Mouse (Mus musculus): ENCODE measurements around the gene Ankrd61. TPM values are rescaled to one million over a fixed set of nuclear protein-coding genes. Genes with fewer than 3 reads are reported as not detected.

The Ankrd61 gene
- polyA plus RNA-seq (2014; fragmentation: Illumina TruSeq; extraction: RNeasy Lipid Tissue Mini Kit (QIAGEN cat#74804); ENCODE audit: low replicate concordance): not detected

DNA sequence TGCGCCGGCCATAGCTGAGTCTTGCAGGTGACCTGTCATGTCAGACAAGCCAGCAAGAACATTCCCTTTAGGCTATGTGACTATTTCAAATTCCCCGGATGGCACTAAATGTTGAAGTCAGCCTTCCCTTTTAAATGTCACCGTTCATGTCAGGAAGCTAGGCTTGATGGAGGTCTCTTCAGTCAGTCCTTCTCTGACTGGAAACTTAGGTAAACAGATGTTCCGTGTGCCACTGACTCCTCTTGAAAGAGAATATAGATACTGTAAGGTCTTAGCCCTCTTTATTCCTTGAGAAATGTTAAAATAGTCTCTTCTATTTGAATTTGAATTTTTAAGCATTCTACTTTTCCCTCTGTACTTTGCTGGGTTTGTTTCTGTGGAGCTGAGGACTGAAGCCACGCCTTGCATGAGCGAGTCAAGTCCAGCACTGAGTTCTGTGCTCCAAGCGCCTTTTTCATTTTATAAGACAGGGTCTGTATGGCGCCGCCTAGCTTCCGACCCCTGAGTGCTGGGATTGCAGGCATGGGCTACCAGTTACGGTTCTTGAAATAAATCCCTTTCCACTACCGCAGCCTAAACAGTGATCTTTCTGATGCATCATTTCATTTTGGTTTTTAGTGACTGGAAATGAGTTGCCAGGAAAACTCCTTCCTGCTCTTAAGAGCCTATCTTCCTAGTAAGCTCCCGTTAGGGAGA is at the start of gene Ankrd61:
TSS of gene Ankrd61 (minus strand) at position 51 of the 696 bp plus-strand sequence.

DNA sequence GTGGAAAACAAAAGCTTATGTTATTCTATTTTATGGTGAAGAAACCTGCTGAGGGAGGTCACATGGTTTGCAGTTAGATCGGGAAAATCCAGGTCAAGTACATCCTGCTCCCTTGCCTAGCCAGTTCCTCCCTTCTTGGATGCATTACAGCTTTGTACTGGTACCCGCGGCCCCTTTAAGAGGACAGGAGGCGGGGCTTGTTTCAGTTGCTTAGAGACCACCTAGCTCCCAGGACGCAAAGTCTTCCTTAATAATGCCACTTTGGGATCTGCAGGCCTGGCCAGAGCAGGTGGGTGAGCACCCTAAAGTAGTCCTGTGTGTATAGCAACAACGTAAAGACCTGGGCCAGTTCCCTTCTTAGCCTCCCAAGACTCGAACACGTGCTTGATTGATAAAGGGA is 35.3 kb upstream of the Ankrd61 start, which contains the start of gene Rsph10b:
TSS of gene Rsph10b (plus strand) at position 205 of the 400 bp plus-strand sequence.

DNA sequence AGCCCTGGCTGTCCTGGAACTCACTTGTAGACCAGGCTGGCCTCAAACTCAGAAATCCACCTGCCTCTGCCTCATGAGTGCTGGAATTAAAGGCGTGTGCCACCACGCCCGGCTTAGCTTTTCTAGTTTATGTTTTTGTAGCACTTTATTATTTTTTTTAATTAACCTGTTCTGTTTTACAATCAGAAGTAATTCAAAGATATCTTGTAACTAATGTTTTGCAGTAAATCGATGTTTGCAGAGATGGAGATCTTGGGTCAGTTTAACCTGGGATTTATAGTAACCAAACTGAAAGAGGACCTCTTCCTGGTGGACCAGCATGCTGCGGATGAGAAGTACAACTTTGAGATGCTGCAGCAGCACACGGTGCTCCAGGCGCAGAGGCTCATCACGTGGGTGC is 30.4 kb upstream of the Ankrd61 start, which contains the start of gene Gm42421:
TSS of gene Gm42421 (plus strand) at position 301 of the 400 bp plus-strand sequence.

DNA sequence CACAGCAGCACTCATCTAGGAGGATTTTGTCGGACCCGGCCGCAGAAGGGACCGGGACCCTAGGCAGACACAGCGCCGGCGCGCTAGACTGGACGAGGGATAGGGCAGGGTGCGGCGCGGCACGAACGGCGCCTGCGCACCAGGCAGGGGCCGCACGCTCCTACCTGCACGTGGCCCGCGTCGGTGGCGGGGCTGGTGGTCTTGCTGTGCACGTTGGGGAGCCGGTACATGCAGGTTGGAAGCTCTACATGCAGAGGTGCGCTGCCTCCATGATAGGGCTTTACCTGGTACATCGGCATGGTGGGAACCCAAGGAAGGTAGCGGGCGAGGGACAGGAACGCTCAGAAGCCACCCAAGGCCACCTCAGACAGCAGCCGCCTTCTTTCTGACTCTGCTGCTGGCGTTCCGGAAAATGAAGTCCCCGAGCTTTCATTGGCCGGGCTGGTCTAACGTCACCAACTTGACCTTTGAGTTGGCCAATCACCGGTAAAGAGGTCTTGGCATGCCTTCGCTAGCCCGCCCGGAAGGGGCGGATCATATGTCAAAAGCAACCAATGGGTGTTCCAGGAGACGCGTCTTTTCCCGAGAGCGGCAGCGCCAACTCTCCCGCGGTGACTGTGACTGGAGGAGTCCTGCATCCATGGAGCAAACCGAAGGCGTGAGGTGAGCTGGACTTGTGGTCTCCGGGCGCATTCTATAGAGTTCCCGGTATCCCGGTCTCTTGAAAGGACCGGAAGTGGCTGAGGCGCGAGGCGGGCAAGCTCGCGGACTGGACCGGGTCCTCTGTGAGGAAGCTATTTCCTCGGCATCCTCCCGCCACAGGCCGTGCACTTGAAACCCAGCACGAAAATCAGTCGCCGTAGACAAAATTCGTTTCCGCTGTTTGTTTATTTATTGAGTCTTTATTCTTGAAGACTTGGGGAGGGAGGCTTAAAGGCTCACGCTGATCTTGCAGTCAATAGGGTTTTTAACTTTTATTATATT is 12.2 kb upstream of the Ankrd61 start, which contains the start of the genes Aimp2 and Pms2:
TSS of gene Aimp2 (minus strand) at position 431 of the 984 bp plus-strand sequence.
TSS of gene Pms2 (plus strand) at position 548 of the 984 bp plus-strand sequence.

Other genes with a start within 250 kb of the Ankrd61 start
- gene Usp42, start 165.4 kb downstream of the Ankrd61 start, polyA plus RNA-seq (2014; fragmentation: Illumina TruSeq; extraction: RNeasy Lipid Tissue Mini Kit (QIAGEN cat#74804); ENCODE audit: low replicate concordance): 13.9 TPM
- gene Eif2ak1, start 79.9 kb downstream of the Ankrd61 start, polyA plus RNA-seq (2014; fragmentation: Illumina TruSeq; extraction: RNeasy Lipid Tissue Mini Kit (QIAGEN cat#74804); ENCODE audit: low replicate concordance): 62.4 TPM
- gene Aimp2, start 12.2 kb upstream of the Ankrd61 start, polyA plus RNA-seq (2014; fragmentation: Illumina TruSeq; extraction: RNeasy Lipid Tissue Mini Kit (QIAGEN cat#74804); ENCODE audit: low replicate concordance): 3.3 TPM
- gene Pms2, start 12.3 kb upstream of the Ankrd61 start, polyA plus RNA-seq (2014; fragmentation: Illumina TruSeq; extraction: RNeasy Lipid Tissue Mini Kit (QIAGEN cat#74804); ENCODE audit: low replicate concordance): 6.9 TPM
- gene Gm42421, start 30.5 kb upstream of the Ankrd61 start, polyA plus RNA-seq (2014; fragmentation: Illumina TruSeq; extraction: RNeasy Lipid Tissue Mini Kit (QIAGEN cat#74804); ENCODE audit: low replicate concordance): 1.4 TPM
- not detected for gene Rsph10b, start 35.4 kb upstream of the Ankrd61 start, polyA plus RNA-seq (2014; fragmentation: Illumina TruSeq; extraction: RNeasy Lipid Tissue Mini Kit (QIAGEN cat#74804); ENCODE audit: low replicate concordance)
- gene Ccz1, start 117.2 kb upstream of the Ankrd61 start, polyA plus RNA-seq (2014; fragmentation: Illumina TruSeq; extraction: RNeasy Lipid Tissue Mini Kit (QIAGEN cat#74804); ENCODE audit: low replicate concordance): 156 TPM
- gene Ocm, start 129.0 kb upstream of the Ankrd61 start, polyA plus RNA-seq (2014; fragmentation: Illumina TruSeq; extraction: RNeasy Lipid Tissue Mini Kit (QIAGEN cat#74804); ENCODE audit: low replicate concordance): 4.7 TPM
- 15.6 TPM for gene Lmtk2, start 202.8 kb upstream of the Ankrd61 start, polyA plus RNA-seq (2014; fragmentation: Illumina TruSeq; extraction: RNeasy Lipid Tissue Mini Kit (QIAGEN cat#74804); ENCODE audit: low replicate concordance)